Mouse (Mus musculus) midbrain, embryonic 15.5 days (tissue): ENCODE data around the gene Fkbp11. TPM values are rescaled to one million over a fixed set of nuclear protein-coding genes. Genes with fewer than 3 reads are reported as not detected.

Source experiments
- ATAC-seq: fragments of 200-750 bp; cut with Nextera tagmentation; replicated peaks from 2 replicates; pipeline ENCODE4 v1.8.0; 2017; ENCODE audit warnings: moderate TSS enrichment
- H3K27ac ChIP-seq: fragments of 300-500 bp; sonication (generic); 2 replicates; pipeline ENCODE4 v1.5.1; 2015; ENCODE audit warnings: mild to moderate bottlenecking, inconsistent platforms
- H3K27me3 ChIP-seq: fragments of 300-500 bp; sonication (generic); replicated peaks from 2 replicates; pipeline ENCODE4 v1.6.1; 2015; ENCODE audit warnings: inconsistent platforms
- H3K36me3 ChIP-seq: fragments of 300-500 bp; sonication (generic); replicated peaks from 2 replicates; pipeline ENCODE4 v1.6.1; 2015; ENCODE audit warnings: inconsistent platforms
- H3K4me1 ChIP-seq: fragments of 300-500 bp; sonication (generic); 2 replicates; pipeline ENCODE4 v1.6.1; 2015; ENCODE audit warnings: inconsistent platforms
- H3K4me2 ChIP-seq: fragments of 300-500 bp; sonication (generic); 2 replicates; pipeline ENCODE4 v1.6.1; 2015; ENCODE audit warnings: inconsistent platforms, mild to moderate bottlenecking, moderate library complexity
- H3K4me3 ChIP-seq: fragments of 300-500 bp; sonication (generic); 2 replicates; pipeline ENCODE4 v1.5.1; 2015; ENCODE audit warnings: mild to moderate bottlenecking, inconsistent platforms
- H3K9ac ChIP-seq: fragments of 300-500 bp; sonication (generic); 2 replicates; pipeline ENCODE4 v1.6.1; 2015; ENCODE audit warnings: mild to moderate bottlenecking, inconsistent platforms
- H3K9me3 ChIP-seq: fragments of 300-500 bp; sonication (generic); 2 replicates; pipeline ENCODE4 v1.6.1; 2016; ENCODE audit warnings: inconsistent platforms
- WGBS: fragments of 180-500 bp; shearing (Covaris S2); methylation state at CpG from one replicate; pipeline ENCODE4 v1.1.7; 2015; ENCODE audit warnings: mixed read lengths; 5-methylcytosine and 5-hydroxymethylcytosine counted together
- polyA plus RNA-seq: library from polyadenylated mRNA; unstranded; fragments of >200 nt; fragmentation: Nextera tagmentation; extraction: Ambion mirVana; gene quantifications from 2 replicates; pipeline ENCODE4 v1.2.1, GENCODE M21; 2015

Fkbp11 gene
- polyA plus RNA-seq, 1 experiment from 2014 or later, result 3.8 TPM

GRCm38 (mm10) chr15:98717301-98717700 is 10.7 kb downstream of the Fkbp11 start:
- Histone ChIP-seq H3K27ac (no peak overlapping the region), H3K36me3 (no peaks in the 10 kb centered on the region), H3K9ac (no peak overlapping the region), H3K9me3 (no peaks in the 10 kb centered on the region), H3K27me3 (no peaks in the 10 kb centered on the region), H3K4me1 (no peaks in the 10 kb centered on the region), H3K4me2 (no peak overlapping the region), H3K4me3 (no peak overlapping the region)
- WGBS, result 77% methylated on average over 16 of the region's 16 CpGs
- ATAC-seq, result no peak

DNA sequence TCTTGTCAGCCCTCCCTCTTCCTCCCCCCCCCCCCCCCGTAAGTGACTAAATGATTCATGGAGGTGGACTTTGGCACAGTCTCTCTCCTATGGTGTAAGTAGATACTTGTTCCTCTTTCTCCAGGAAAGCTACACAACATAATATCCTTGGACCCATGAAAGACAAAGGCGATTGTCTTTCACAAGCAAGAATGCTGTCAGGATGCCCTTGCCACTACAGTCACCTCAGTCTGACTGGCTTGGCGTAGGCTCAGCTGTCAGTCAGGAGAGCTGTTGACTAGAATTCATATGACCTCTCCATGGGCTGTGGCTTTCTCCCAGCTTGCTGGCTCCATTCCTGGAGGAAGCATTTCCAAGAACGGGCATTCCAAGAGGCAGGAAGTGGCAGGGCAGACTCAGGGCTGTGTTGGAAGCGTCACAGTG is 13.8 kb downstream of the Fkbp11 start:
- Histone ChIP-seq H3K27me3 (no peaks in the 10 kb centered on the region), H3K36me3 (no peaks in the 10 kb centered on the region), H3K9ac (no peak overlapping the region), H3K4me3 (no peak overlapping the region), H3K27ac (no peak overlapping the region), H3K9me3 (no peaks in the 10 kb centered on the region), H3K4me1 (no peaks in the 10 kb centered on the region), H3K4me2 (no peak overlapping the region)
- 67% methylated on average over 5 of the region's 5 CpGs for WGBS
- no peak for ATAC-seq

GRCm38 (mm10) chr15:98710442-98710841 is 17.6 kb downstream of the Fkbp11 start:
- 14% methylated on average over 9 of the region's 9 CpGs for WGBS

GRCm38 (mm10) chr15:98707766-98708372 is 20.1 kb downstream of the Fkbp11 start, which contains the start of gene Ccdc65:
Gene Ccdc65, plus strand, starts transcription at chr15:98708207.
- H3K4me3 ChIP-seq, result peak within 1 kb of the TSS; percentile 41
- no peaks in the 10 kb centered on the region for H3K4me1 ChIP-seq
- H3K9ac ChIP-seq, result peak within 1 kb of the TSS; percentile 45
- H3K36me3 ChIP-seq, result no peaks in the 10 kb centered on the region
- H3K4me2 ChIP-seq, result peak within 1 kb of the TSS; percentile 56
- 20% methylated on average over 16 of the region's 16 CpGs for WGBS
- H3K9me3 ChIP-seq, result no peaks in the 10 kb centered on the region
- peak; percentile 74 for ATAC-seq
- no peak within 1 kb of the TSS for H3K27ac ChIP-seq
- 0 out of 2 replicates have a peak, but pooled peaks cover 1% of the 10 kb centered on the region for H3K27me3 ChIP-seq

More at GRCm38 (mm10) chr15:98710442-98710841, 17.6 kb downstream of the Fkbp11 start:
- Histone ChIP-seq H3K9me3 (no peaks in the 10 kb centered on the region), H3K4me3 (no peak overlapping the region), H3K9ac (no peak overlapping the region), H3K4me1 (no peaks in the 10 kb centered on the region), H3K36me3 (no peaks in the 10 kb centered on the region), H3K27me3 (no peaks in the 10 kb centered on the region), H3K27ac (no peak overlapping the region), H3K4me2 (no peak overlapping the region)
- ATAC-seq, result no peak

DNA sequence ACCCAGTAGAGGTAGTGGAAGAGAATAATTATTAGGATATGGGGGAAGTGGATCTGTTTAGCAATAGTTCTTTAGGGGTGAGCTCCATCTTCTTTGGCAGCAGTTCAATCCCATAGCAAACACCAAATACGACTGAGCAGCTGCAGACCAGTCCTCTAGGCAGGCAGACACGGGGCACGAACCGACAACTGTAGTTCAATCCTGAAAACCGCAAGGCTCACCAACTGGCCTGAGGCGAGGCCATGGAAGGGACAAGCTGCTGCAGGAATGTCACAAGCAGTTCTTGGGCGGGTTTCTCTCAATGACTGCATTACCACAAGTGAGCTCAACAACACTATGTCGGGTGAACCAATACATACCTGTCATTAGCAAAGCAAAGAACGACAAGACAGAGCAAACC is 23.7 kb downstream of the Fkbp11 start:
- no peak overlapping the region for H3K27ac ChIP-seq
- H3K27me3 ChIP-seq, result peaks cover 18% of the 10 kb centered on the region; the same call in 1 of the 2 replicates
- ATAC-seq, result no peak
- H3K4me3 ChIP-seq, result no peak overlapping the region
- no peak overlapping the region for H3K4me2 ChIP-seq
- H3K9me3 ChIP-seq, result no peaks in the 10 kb centered on the region
- no peaks in the 10 kb centered on the region for H3K36me3 ChIP-seq
- no peak overlapping the region for H3K9ac ChIP-seq
- WGBS, result 64% methylated on average over 9 of the region's 9 CpGs
- H3K4me1 ChIP-seq, result peaks cover 9% of the 10 kb centered on the region

DNA sequence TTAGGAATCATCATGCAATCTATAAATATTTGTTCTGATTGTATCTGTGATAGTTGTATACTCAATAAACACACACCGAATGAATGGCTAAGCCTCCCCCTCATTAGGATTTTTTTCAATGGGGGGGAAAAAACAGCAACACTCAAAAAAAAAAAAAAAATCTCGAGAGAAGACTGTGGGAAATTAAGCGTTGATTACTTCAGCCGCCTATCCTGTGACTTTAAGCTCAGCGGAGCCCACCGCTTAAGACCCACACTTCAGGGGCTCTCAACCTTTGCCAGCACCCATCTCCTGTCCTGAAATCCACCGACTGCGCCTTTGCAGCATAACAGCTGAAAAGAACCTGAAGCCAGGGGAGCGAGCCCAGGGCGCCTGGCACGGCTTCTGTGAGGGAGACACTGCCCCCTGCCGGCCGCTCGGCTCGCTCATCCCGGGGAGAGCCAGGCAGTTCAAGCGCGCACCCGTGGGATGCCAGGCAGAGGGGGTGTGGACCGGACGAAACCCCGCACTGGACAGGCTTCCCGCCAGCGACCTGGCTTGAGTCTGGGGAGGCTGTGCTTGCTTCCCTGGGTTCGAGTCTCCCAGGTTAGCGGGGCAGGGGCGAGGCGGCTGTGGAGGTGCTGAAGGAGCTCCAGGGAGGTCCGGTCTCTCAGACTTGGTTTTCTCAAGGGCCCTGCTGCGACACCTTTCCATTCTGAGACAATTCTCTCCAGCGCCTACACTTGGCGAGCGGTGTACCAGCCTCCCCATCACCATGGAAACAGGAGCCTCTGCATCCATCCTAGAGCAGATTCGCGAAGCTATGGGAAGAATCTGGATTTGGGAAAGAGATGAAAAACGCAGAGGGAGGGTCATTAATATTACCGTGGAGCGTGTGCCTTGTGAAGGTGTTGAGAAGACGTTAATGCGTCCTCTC is 28.6 kb downstream of the Fkbp11 start:
- peaks cover 18% of the 10 kb centered on the region; the same call in 1 of the 2 replicates for H3K27me3 ChIP-seq
- peaks cover 17% of the 10 kb centered on the region for H3K4me1 ChIP-seq
- peak overlapping the region; percentile 50 for H3K4me3 ChIP-seq
- WGBS, result 4% methylated on average over 40 of the region's 40 CpGs
- H3K4me2 ChIP-seq, result peak overlapping the region; percentile 80
- ATAC-seq, result peak; percentile 93
- H3K9me3 ChIP-seq, result no peaks in the 10 kb centered on the region
- peak overlapping the region; percentile 86 for H3K27ac ChIP-seq
- peak overlapping the region; percentile 48 for H3K9ac ChIP-seq
- no peaks in the 10 kb centered on the region for H3K36me3 ChIP-seq

DNA sequence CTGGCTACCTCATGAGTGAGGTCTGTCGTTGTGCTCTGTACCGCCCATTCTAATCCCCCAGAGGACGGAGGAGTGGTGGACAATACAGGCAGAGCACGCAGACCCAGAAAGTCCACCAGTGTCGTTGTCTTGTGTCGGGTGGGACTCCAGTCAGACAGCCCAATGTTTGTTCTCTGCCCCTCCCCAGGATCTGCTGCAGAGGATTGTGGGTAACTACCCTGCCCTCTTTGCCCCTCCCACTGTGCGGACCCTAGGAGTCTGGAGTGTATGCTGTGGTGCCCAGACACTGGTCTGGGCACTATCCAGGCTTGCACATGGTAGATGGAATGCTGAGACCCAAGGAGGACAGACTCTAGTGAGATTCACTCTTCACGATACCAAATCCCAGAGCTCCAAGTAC is 31.8 kb downstream of the Fkbp11 start:
- WGBS, result 58% methylated on average over 8 of the region's 8 CpGs
- Histone ChIP-seq H3K27me3 (peaks cover 8% of the 10 kb centered on the region; the same call in 1 of the 2 replicates), H3K9me3 (no peaks in the 10 kb centered on the region), H3K27ac (no peak overlapping the region), H3K4me1 (peaks cover 27% of the 10 kb centered on the region), H3K4me3 (no peak overlapping the region), H3K9ac (no peak overlapping the region), H3K4me2 (no peak overlapping the region), H3K36me3 (no peaks in the 10 kb centered on the region)
- ATAC-seq, result no peak

DNA sequence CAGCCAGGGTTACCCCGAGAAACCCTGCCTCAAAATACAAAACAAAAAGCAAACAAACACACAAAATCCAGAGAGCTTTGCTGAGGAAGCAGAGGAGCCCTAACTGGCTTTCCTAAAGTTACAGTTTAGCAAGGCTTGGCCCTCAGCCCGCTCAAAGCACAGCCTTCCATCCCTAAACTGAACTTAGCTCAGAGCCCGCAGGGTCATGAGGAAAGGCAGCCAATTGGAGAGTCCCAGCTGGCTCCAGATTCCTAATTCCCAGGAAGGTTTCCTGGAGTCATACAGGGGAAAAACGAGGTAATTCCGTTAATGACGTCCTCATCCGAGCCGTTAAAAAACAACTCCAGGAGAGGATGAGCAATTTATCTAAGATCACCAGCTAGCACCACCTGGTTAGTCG is 32.3 kb downstream of the Fkbp11 start:
- Histone ChIP-seq H3K9me3 (no peaks in the 10 kb centered on the region), H3K27me3 (peaks cover 3% of the 10 kb centered on the region; the same call in 1 of the 2 replicates), H3K27ac (no peak overlapping the region), H3K4me1 (peaks cover 32% of the 10 kb centered on the region), H3K36me3 (no peaks in the 10 kb centered on the region), H3K4me3 (no peak overlapping the region), H3K9ac (no peak overlapping the region), H3K4me2 (no peak overlapping the region)
- 60% methylated on average over 9 of the region's 9 CpGs for WGBS
- no peak for ATAC-seq

DNA sequence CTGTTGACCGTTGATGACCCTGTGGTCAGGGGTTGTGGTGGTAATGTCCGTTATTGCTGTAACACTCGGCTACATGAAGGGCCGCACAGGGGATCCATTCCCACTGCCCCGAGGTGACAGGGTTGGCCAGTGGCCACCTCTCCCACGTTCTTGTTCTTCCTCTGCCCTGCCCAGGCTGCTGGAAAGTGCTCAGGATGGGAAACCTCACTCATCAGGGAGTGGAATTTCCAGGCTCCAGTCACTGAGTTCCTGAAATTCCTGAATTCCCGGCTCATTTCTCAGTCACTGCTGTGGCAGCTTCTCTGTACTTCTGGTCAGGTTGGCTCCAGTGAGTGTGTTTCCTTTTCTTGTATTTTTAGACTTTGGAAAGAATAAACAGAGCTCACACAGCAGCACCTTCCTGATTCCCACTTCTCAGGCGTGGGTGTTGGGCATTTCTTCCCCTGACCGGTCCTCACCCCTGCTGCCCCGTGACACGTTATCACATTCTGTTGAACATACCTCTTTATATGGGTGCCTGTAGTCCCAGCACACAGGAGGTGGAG is 35.8 kb downstream of the Fkbp11 start:
- Histone ChIP-seq H3K4me3 (no peak overlapping the region), H3K27me3 (no peaks in the 10 kb centered on the region)
- 51% methylated on average over 11 of the region's 11 CpGs for WGBS

GRCm38 (mm10) chr15:98691486-98692147 is 36.4 kb downstream of the Fkbp11 start:
- peak; percentile 66; the same call in 1 of the 2 replicates for ATAC-seq
- WGBS, result 8% methylated on average over 7 of the region's 7 CpGs

More for the DNA sequence above, 35.8 kb downstream of the Fkbp11 start:
- no peak for ATAC-seq
- Histone ChIP-seq H3K36me3 (no peaks in the 10 kb centered on the region), H3K4me1 (peaks cover 17% of the 10 kb centered on the region), H3K9me3 (no peaks in the 10 kb centered on the region), H3K27ac (0 out of 2 replicates have a peak overlapping the region, but pooled peaks have one; percentile 35), H3K4me2 (no peak overlapping the region), H3K9ac (no peak overlapping the region)

DNA sequence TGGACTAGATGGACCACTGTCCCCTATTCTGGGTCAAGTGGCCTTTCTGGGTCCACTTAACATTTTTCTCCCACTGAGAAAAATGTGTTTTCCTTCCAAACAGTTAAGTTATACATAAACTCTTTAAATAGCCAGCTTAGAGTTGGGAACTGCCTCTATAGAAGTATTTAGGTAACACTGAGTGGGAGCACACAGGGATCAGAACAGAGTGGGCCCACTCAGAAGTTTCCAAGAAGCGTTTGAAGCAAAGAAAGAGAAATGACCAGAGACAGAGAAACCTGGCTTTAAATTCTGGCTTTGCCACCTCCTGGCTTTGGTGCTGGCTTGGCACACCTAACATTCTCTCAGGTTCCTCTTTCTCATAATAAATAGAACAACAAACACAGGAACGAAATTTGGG is 38.3 kb downstream of the Fkbp11 start:
- WGBS, result 80% methylated on average over 2 of the region's 2 CpGs
- H3K4me3 ChIP-seq, result no peak overlapping the region
- no peaks in the 10 kb centered on the region for H3K9me3 ChIP-seq
- no peak overlapping the region for H3K4me2 ChIP-seq
- H3K4me1 ChIP-seq, result peaks cover 17% of the 10 kb centered on the region
- no peak overlapping the region for H3K9ac ChIP-seq
- no peaks in the 10 kb centered on the region for H3K27me3 ChIP-seq
- H3K36me3 ChIP-seq, result no peaks in the 10 kb centered on the region
- no peak overlapping the region for H3K27ac ChIP-seq
- no peak for ATAC-seq

More at GRCm38 (mm10) chr15:98691486-98692147, 36.4 kb downstream of the Fkbp11 start:
- H3K4me3 ChIP-seq, result no peak overlapping the region
- H3K9ac ChIP-seq, result no peak overlapping the region
- no peaks in the 10 kb centered on the region for H3K36me3 ChIP-seq
- no peaks in the 10 kb centered on the region for H3K27me3 ChIP-seq
- peak overlapping the region; percentile 4; the same call in 1 of the 2 replicates for H3K4me2 ChIP-seq
- H3K9me3 ChIP-seq, result no peaks in the 10 kb centered on the region
- peak overlapping the region; percentile 35; the same call in 1 of the 2 replicates for H3K27ac ChIP-seq
- H3K4me1 ChIP-seq, result peaks cover 17% of the 10 kb centered on the region

- 69% methylated on average over 3 of the region's 3 CpGs for WGBS
- no peak overlapping the region for H3K4me3 ChIP-seq
- H3K4me2 ChIP-seq, result no peak overlapping the region
- H3K9me3 ChIP-seq, result no peaks in the 10 kb centered on the region
- no peak overlapping the region for H3K27ac ChIP-seq
- no peak for ATAC-seq
- peaks cover 4% of the 10 kb centered on the region for H3K4me1 ChIP-seq
- H3K9ac ChIP-seq, result no peak overlapping the region
- no peaks in the 10 kb centered on the region for H3K36me3 ChIP-seq
- no peaks in the 10 kb centered on the region for H3K27me3 ChIP-seq
These were observed 42.1 kb downstream of the Fkbp11 start for GRCm38 (mm10) chr15:98685926-98686325.
